Mouse (Mus musculus): ENCODE results near the gene Upk3a. TPM values are rescaled to one million over a fixed set of nuclear protein-coding genes. Genes with fewer than 3 reads are reported as not detected.

Gene Upk3a
- polyA plus RNA-seq (2015; fragmentation: Nextera tagmentation; extraction: Ambion mirVana), result 1.6 and 2.1 TPM in 2 replicates

DNA sequence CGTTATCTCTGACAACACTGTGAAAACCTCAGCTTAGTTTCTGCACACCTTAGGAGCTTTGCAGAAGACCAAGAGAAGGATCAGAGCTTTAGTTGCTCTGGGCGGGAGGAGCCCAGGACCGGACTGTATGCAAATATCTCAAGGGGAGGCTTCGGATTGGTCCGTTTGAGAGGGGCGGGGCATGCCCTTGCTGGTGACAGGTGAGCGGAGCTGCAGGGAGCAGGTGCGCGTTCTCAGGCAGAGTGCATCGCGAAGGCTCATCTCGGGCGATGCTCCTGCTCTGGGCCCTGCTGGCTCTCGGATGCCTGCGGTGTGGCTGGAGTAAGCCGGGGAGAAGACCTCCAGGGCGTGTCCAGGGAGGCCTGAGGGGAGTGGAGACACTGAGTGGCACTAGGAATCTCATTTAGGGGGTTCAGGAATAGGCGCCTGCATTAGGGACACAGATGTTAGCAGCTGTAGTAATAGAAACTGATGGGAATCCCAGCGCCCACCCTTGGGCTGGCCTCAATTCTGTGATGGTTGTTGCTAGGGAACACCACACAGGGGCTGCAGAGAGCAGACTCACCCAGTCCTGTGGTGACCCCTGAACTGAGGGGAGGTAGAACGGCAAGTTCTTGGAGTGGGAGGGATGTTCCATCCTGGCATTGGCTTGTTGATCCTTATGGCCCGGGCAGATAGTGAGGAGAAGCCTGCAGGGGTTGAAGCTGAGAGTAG, at the start of gene Upk3a:
Gene Upk3a (plus strand): TSS at position 191 of the 714 bp plus-strand sequence.
- Histone ChIP-seq H3K4me2 (ENCODE audit: low read depth, low read length) (no peak within 1 kb of the TSS), H3K9me3 (ENCODE audit: control insufficient read depth, low read length) (no peaks in the 10 kb centered on the region), H3K36me3 (ENCODE audit: control insufficient read depth, insufficient read depth, low read length) (no peaks in the 10 kb centered on the region), H3K4me3 (ENCODE audit: low read length) (no peak within 1 kb of the TSS), H3K27ac (ENCODE audit: low read length) (no peak within 1 kb of the TSS), H3K9ac (ENCODE audit: low read depth, low read length) (no peak within 1 kb of the TSS), H3K4me1 (ENCODE audit: control insufficient read depth, insufficient read depth, low read length) (peaks cover 16% of the 10 kb centered on the region), H3K27me3 (replicated peaks; ENCODE audit: control insufficient read depth, insufficient read depth, low read length) (no peaks in the 10 kb centered on the region)
- WGBS, result 6% methylated on average over 21 of the region's 21 CpGs
- ATAC-seq, result peak; percentile 86

DNA sequence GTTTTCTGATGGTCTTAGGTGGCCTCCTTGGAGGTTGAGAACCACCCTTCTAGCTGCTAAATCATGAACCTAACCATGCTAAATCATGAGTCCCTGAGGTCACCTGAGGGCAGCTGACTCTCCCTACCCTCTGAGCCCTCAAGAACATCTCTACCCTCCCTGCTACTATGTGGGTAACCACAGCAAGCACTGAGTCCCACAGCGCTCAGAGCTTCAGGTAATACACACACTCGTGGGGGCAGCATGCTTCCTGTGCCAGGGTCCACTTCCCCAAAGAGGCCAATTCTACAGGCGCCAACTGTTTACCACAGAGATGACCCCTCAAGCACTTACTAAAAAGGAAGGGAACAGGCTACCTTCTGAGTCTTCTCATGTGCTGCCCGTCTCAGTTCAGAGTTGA, 48.4 kb upstream of the Upk3a start:
- ATAC-seq, result no peak
- 85% methylated on average over 4 of the region's 4 CpGs for WGBS
- Histone ChIP-seq H3K36me3 (ENCODE audit: control insufficient read depth, insufficient read depth, low read length) (no peaks in the 10 kb centered on the region), H3K9me3 (ENCODE audit: control insufficient read depth, low read length) (no peaks in the 10 kb centered on the region), H3K4me3 (ENCODE audit: low read length) (no peak overlapping the region), H3K4me1 (ENCODE audit: control insufficient read depth, insufficient read depth, low read length) (peaks cover 4% of the 10 kb centered on the region), H3K27ac (ENCODE audit: low read length) (no peak overlapping the region), H3K4me2 (ENCODE audit: low read depth, low read length) (no peak overlapping the region), H3K9ac (ENCODE audit: low read depth, low read length) (no peak overlapping the region), H3K27me3 (replicated peaks; ENCODE audit: control insufficient read depth, insufficient read depth, low read length) (no peaks in the 10 kb centered on the region)

DNA sequence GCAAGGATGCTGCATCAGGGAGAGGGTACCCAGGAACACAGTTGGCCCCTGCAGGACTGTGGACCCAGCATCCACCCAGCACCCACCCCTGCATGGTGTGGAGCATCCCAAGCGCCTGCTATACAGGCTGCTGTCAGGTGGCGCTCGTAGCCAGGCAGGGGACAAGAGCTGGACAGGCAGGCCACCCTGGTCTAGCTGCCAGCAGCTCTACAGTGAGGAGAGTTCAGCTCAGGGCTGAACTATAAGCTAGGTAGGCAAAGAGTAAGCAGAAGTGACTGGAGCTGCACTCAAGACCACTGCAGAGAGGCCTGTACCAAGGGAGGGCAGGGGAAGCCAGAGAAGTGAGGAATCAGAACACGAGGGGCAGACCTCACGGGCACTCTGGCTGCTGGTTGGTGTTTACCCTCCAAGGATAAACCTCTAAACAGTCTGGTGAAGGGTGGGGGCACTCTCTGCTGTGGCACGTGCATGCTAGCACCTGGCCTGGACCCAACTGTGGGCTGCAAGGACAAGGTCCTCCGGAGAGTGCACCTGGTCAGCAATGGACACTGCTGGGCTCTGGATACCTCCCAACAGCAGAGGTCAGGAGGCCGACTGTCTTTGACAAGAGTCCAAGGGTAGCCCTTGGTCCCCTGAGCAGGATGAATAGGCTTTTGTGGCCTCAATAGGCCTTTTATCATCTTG, 43.9 kb upstream of the Upk3a start:
- peaks cover 10% of the 10 kb centered on the region for H3K4me1 ChIP-seq (ENCODE audit: control insufficient read depth, insufficient read depth, low read length)
- H3K9me3 ChIP-seq (ENCODE audit: control insufficient read depth, low read length), result no peaks in the 10 kb centered on the region
- no peak for ATAC-seq
- no peak overlapping the region for H3K27ac ChIP-seq (ENCODE audit: low read length)
- 63% methylated on average over 8 of the region's 8 CpGs for WGBS
- no peaks in the 10 kb centered on the region for H3K27me3 ChIP-seq (replicated peaks; ENCODE audit: control insufficient read depth, insufficient read depth, low read length)
- no peak overlapping the region for H3K9ac ChIP-seq (ENCODE audit: low read depth, low read length)
- H3K36me3 ChIP-seq (ENCODE audit: control insufficient read depth, insufficient read depth, low read length), result no peaks in the 10 kb centered on the region
- H3K4me3 ChIP-seq (ENCODE audit: low read length), result no peak overlapping the region
- no peak overlapping the region for H3K4me2 ChIP-seq (ENCODE audit: low read depth, low read length)

DNA sequence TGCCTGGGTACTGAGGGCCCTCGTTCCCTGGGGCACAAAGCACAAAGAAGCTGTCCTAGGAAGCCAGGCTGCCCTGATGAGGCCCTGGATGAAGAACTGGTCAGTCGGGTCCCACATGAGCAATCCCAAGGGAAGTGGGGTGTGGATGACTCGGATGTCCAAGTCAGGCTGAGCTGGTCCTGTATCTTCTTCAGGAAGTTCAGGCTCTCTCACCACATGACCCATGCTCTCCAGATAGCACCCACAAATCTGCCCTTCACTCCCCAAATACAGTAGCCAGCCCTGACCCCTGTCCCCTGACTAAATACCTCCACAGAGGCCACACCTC, 43.4 kb upstream of the Upk3a start:
- Histone ChIP-seq H3K27ac (ENCODE audit: low read length) (no peak overlapping the region), H3K9me3 (ENCODE audit: control insufficient read depth, low read length) (no peaks in the 10 kb centered on the region), H3K4me1 (ENCODE audit: control insufficient read depth, insufficient read depth, low read length) (peaks cover 10% of the 10 kb centered on the region), H3K36me3 (ENCODE audit: control insufficient read depth, insufficient read depth, low read length) (no peaks in the 10 kb centered on the region), H3K4me2 (ENCODE audit: low read depth, low read length) (no peak overlapping the region), H3K9ac (ENCODE audit: low read depth, low read length) (no peak overlapping the region), H3K27me3 (replicated peaks; ENCODE audit: control insufficient read depth, insufficient read depth, low read length) (no peaks in the 10 kb centered on the region), H3K4me3 (ENCODE audit: low read length) (no peak overlapping the region)
- no peak for ATAC-seq
- 56% methylated on average over 3 of the region's 3 CpGs for WGBS

DNA sequence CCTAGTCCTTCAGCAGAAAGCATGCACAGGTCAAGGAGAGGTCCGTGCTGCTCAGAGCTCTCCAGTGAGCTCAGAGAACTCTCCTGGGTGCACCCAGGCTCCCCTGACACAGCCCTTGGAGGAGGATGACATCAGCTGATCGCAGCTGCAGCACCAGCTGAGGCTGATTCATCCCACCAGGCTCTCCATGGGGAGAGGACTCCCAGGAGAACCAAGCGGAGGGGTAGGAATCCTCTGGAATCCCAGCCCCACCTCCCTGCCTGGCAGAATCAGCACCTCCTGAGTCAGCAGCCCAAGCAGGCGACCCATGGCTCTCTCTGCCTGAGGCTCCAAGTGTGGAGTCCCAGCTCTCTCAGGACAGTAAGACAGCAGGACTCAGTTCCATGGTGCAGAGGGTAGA, 41.2 kb upstream of the Upk3a start:
- no peak overlapping the region for H3K9ac ChIP-seq (ENCODE audit: low read depth, low read length)

DNA sequence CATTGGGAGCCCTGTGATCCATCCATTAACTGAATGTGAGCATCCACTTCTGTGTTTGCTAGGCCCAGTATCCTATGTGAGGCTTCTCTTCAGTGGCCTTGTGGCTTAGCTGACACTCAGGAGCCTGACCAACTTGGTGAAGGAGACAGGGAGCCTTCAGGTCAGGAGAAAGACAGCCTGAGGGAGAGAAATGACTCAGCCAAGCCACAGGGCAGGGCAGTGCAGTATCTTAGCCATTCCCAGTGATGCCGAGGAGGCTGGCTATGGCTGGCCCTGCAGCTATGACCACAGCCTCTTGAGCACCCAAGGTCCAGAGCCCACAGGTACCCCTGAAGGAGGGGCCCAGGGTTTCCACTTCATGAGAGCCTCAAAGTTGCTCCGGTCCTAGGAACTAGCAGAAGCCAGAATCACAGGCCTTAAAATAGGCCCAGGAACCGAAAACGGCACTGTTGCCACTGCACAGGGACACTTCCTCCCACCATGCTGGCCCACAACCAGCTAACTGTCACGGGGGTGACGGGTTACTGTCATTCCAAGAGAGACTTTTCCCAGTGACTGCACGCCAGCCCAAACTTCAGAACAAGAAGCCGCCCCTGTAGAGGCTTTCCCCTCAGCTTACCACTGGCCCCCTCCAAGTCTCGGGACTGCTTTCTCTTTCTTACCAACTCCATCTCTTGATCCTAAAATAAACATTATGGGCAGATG, 35.2 kb upstream of the Upk3a start:
- H3K4me1 ChIP-seq (ENCODE audit: control insufficient read depth, insufficient read depth, low read length), result peaks cover 26% of the 10 kb centered on the region
- H3K36me3 ChIP-seq (ENCODE audit: control insufficient read depth, insufficient read depth, low read length), result no peaks in the 10 kb centered on the region
- H3K9ac ChIP-seq (ENCODE audit: low read depth, low read length), result no peak overlapping the region
- H3K4me2 ChIP-seq (ENCODE audit: low read depth, low read length), result no peak overlapping the region
- H3K9me3 ChIP-seq (ENCODE audit: control insufficient read depth, low read length), result no peaks in the 10 kb centered on the region
- H3K4me3 ChIP-seq (ENCODE audit: low read length), result no peak overlapping the region
- WGBS, result 81% methylated on average over 9 of the region's 9 CpGs
- no peak for ATAC-seq
- H3K27ac ChIP-seq (ENCODE audit: low read length), result no peak overlapping the region
- H3K27me3 ChIP-seq (replicated peaks; ENCODE audit: control insufficient read depth, insufficient read depth, low read length), result no peaks in the 10 kb centered on the region

More for the DNA sequence above, 41.2 kb upstream of the Upk3a start:
- H3K4me3 ChIP-seq (ENCODE audit: low read length), result no peak overlapping the region
- no peak overlapping the region for H3K27ac ChIP-seq (ENCODE audit: low read length)
- no peak for ATAC-seq
- H3K9me3 ChIP-seq (ENCODE audit: control insufficient read depth, low read length), result no peaks in the 10 kb centered on the region
- no peaks in the 10 kb centered on the region for H3K36me3 ChIP-seq (ENCODE audit: control insufficient read depth, insufficient read depth, low read length)
- H3K27me3 ChIP-seq (replicated peaks; ENCODE audit: control insufficient read depth, insufficient read depth, low read length), result no peaks in the 10 kb centered on the region
- H3K4me2 ChIP-seq (ENCODE audit: low read depth, low read length), result no peak overlapping the region
- 43% methylated on average over 4 of the region's 4 CpGs for WGBS
- H3K4me1 ChIP-seq (ENCODE audit: control insufficient read depth, insufficient read depth, low read length), result peaks cover 10% of the 10 kb centered on the region

DNA sequence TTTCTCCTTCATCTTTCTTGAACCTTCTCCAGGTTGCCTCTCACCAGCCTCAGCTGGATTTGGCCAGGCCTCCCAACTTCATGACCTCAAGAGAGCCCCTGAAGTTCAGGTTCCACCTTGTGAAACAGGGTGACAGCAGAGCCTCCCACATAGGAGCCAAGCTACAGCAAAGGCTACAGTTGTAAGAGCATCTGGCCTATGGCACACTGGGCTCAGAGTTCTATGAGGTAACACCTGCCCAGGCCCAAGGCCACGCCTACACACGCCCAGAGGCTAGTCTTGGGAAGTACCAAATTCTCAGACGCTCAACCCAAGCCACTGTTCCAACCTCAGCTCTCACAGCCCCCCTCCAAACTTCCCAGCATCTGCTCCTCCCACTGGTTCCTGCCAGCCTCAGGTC, 34.1 kb upstream of the Upk3a start:
- Histone ChIP-seq H3K9me3 (ENCODE audit: control insufficient read depth, low read length) (no peaks in the 10 kb centered on the region), H3K4me3 (ENCODE audit: low read length) (no peak overlapping the region), H3K9ac (ENCODE audit: low read depth, low read length) (no peak overlapping the region), H3K27ac (ENCODE audit: low read length) (no peak overlapping the region), H3K27me3 (replicated peaks; ENCODE audit: control insufficient read depth, insufficient read depth, low read length) (no peaks in the 10 kb centered on the region), H3K36me3 (ENCODE audit: control insufficient read depth, insufficient read depth, low read length) (no peaks in the 10 kb centered on the region), H3K4me2 (ENCODE audit: low read depth, low read length) (no peak overlapping the region), H3K4me1 (ENCODE audit: control insufficient read depth, insufficient read depth, low read length) (peaks cover 26% of the 10 kb centered on the region)
- no peak for ATAC-seq
- WGBS, result 69% methylated on average over 3 of the region's 3 CpGs

DNA sequence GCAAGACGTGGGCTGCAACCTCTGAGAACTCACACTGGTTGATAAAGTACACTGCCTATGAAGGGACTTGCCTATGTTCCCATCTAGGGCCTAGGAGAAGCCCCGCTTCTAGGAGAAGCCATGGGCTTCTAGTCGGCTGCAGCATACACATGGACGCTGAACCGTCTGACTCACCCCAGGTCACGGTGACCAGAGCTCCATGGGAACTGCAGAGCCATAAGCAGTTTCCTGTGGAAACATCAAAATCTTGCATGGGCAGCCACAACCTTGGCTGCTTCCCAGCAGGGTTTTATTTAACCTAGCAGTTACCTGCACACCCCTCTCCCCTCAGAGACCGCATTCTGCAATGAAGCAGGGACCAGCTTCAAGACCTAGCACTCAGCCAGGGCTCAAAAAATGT, 33.2 kb upstream of the Upk3a start:
- Histone ChIP-seq H3K36me3 (ENCODE audit: control insufficient read depth, insufficient read depth, low read length) (no peaks in the 10 kb centered on the region), H3K4me3 (ENCODE audit: low read length) (no peak overlapping the region), H3K4me2 (ENCODE audit: low read depth, low read length) (no peak overlapping the region), H3K27me3 (replicated peaks; ENCODE audit: control insufficient read depth, insufficient read depth, low read length) (no peaks in the 10 kb centered on the region), H3K27ac (ENCODE audit: low read length) (no peak overlapping the region), H3K4me1 (ENCODE audit: control insufficient read depth, insufficient read depth, low read length) (peaks cover 30% of the 10 kb centered on the region), H3K9ac (ENCODE audit: low read depth, low read length) (no peak overlapping the region), H3K9me3 (ENCODE audit: control insufficient read depth, low read length) (no peaks in the 10 kb centered on the region)
- ATAC-seq, result no peak
- 85% methylated on average over 7 of the region's 7 CpGs for WGBS

DNA sequence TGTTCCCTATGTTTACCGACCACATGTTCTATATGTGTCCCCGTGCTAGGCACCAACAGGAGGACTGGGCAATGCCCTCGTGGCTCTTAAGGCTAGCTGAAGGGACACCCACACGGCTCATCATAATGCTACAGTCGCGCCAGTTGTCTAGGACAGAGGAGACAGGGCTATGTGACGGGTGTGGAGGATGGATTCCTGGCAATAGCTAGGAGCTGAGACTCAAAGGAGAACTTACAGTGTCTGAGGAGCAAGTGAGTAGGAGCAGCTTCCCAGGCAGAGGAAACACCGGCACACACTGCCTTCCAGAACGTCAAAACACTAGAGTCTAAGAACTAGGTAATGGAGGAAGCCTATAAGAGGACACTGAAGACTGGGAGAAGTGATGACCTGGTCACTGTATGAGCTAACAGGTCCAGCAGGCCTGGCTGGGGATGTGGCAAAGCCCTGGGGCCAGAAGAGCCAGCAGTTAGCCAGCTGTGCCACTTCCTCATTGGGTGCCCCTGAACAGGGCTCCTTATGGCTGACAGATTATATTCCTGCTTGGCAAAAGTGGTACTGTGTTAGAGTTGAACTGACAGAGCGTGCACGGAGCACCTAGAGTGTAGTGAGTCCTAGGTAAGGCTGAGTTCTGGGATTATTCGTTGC, 31.3 kb upstream of the Upk3a start:
- WGBS, result 88% methylated on average over 12 of the region's 12 CpGs
- Histone ChIP-seq H3K9ac (ENCODE audit: low read depth, low read length) (no peak overlapping the region), H3K9me3 (ENCODE audit: control insufficient read depth, low read length) (no peaks in the 10 kb centered on the region), H3K27ac (ENCODE audit: low read length) (no peak overlapping the region), H3K4me3 (ENCODE audit: low read length) (no peak overlapping the region), H3K36me3 (ENCODE audit: control insufficient read depth, insufficient read depth, low read length) (no peaks in the 10 kb centered on the region), H3K27me3 (replicated peaks; ENCODE audit: control insufficient read depth, insufficient read depth, low read length) (no peaks in the 10 kb centered on the region), H3K4me1 (ENCODE audit: control insufficient read depth, insufficient read depth, low read length) (peaks cover 30% of the 10 kb centered on the region), H3K4me2 (ENCODE audit: low read depth, low read length) (no peak overlapping the region)
- no peak for ATAC-seq

All from intestine, embryonic 16.5 days (tissue).